Mouse (Mus musculus) liver, adult 2 months (tissue): ENCODE data around the gene Isyna1.

Source experiments
- CTCF ChIP-seq: fragments of 200-500 bp; IDR thresholded peaks from 2 replicates; pipeline ENCODE4 v1.5.1; 2011; ENCODE audit warnings: low read depth, low read length, control low read depth
- POLR2A ChIP-seq: fragments of 200-500 bp; IDR thresholded peaks from 2 replicates; pipeline ENCODE4 v1.6.1; 2011; ENCODE audit warnings: low read length, control low read depth; ENCODE audit not compliant: insufficient read depth; ENCODE audit errors: extremely low read depth

DNA sequence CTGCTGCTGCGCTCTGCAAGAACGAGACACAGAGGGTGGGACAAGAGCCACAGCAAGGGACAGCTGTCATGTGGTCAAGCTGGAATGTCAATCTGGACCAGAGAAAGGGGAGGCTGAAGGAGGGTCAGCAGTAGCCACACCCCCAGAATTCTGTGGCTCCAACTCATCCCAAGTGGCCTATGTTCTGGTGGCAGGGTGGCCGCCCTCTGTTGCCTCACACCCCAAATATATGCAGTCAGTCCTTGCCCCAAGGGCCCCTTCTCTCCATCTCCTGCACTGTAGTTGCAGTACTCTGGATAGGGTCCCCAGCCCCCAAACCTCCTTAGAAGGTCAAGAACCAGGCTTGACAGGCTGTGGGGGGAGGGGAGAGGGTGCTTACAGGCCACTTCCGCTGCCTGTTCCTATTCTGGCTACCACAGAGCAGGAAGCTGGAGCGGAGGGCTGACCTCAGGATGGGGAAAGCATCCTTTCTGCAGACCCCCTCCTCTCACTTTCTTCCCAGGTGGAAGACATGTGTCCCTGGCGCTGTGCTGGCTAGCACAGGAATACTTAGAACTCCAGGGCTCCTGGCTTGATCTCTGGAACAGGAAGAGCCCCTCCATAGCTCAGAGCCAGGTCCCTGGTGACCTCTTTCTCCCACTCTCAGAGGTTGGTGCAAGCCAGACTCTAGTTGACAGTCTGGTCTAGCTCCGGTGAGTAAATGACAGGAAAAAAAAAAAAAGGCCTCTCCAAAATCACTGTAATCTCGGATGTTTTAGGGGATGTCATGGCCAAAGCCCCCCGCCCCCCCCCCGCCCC is 6.5 kb downstream of the Isyna1 start:
- TF ChIP-seq POLR2A (no peak), CTCF (no peak)
